34 mouse cellular contexts compared by ENCODE assay signal in genomic region chrX:73441428-73441827, GRCm38 (mm10). TPM values are rescaled to one million over a fixed set of nuclear protein-coding genes. Genes with fewer than 3 reads are reported as not detected.
DNase-seq lines count a peak whose midpoint lies in the region; ATAC-seq and TF ChIP-seq lines count a peak whose summit lies in the region.
"Had no signal": no experiment of that assay in that cellular context is flagged by ENCODE, and none has a peak within 500 bp of the region (broad histone marks: within the 10 kb centered on the region; RNA-seq: fewer than 3 reads in every experiment).

No protein-coding gene starts in this region.

- no peak overlapping the region for H3K4me2 ChIP-seq in kidney, postnatal 0 days (ENCODE audit: low read length)
- no peak overlapping the region for H3K4me2 ChIP-seq in kidney, embryonic 14.5 days (replicated peaks; ENCODE audit: low read depth, low read length)
- H3K4me2 ChIP-seq: embryonic facial prominence, embryonic 12.5 days; embryonic facial prominence, embryonic 15.5 days; forebrain, embryonic 12.5 days; forebrain, embryonic 15.5 days; heart, embryonic 12.5 days; heart, embryonic 15.5 days; hindbrain, embryonic 13.5 days had no signal

- no peaks in the 10 kb centered on the region for H3K36me3 ChIP-seq in kidney, postnatal 0 days (ENCODE audit: insufficient read depth, low read length)
- H3K36me3 ChIP-seq in kidney, embryonic 14.5 days (ENCODE audit: control insufficient read depth, insufficient read depth, low read length): no peaks in the 10 kb centered on the region
- H3K36me3 ChIP-seq: embryonic facial prominence, embryonic 15.5 days; forebrain, embryonic 15.5 days; heart, embryonic 15.5 days had no signal

- no peak overlapping the region for H3K4me3 ChIP-seq in kidney, postnatal 0 days (replicated peaks; ENCODE audit: low read depth, low read length)
- H3K4me3 ChIP-seq in kidney, embryonic 14.5 days (ENCODE audit: low read length): no peak overlapping the region
- H3K4me3 ChIP-seq: embryonic facial prominence, embryonic 12.5 days; embryonic facial prominence, embryonic 15.5 days; erythroblast, embryonic 14.5 days; forebrain, embryonic 12.5 days; forebrain, embryonic 15.5 days; gastrocnemius, adult 2 months; heart, embryonic 12.5 days; heart, embryonic 15.5 days; hindbrain, embryonic 10.5 days; hindbrain, embryonic 13.5 days had no signal

- H3K4me1 ChIP-seq in kidney, postnatal 0 days (replicated peaks; ENCODE audit: insufficient read depth, low read length): no peaks in the 10 kb centered on the region
- no peaks in the 10 kb centered on the region for H3K4me1 ChIP-seq in kidney, embryonic 14.5 days (ENCODE audit: control insufficient read depth, insufficient read depth, low read length)
- H3K4me1 ChIP-seq: embryonic facial prominence, embryonic 12.5 days; embryonic facial prominence, embryonic 15.5 days; forebrain, embryonic 12.5 days; forebrain, embryonic 15.5 days; heart, embryonic 15.5 days; hindbrain, embryonic 10.5 days; hindbrain, embryonic 13.5 days had no signal

- 42% methylated on average over 2 of the region's 2 CpGs for WGBS in kidney, postnatal 0 days
- WGBS in kidney, embryonic 14.5 days: 50% methylated on average over 2 of the region's 2 CpGs

- no peak overlapping the region for H3K27ac ChIP-seq in kidney, postnatal 0 days
- H3K27ac ChIP-seq in kidney, embryonic 14.5 days (ENCODE audit: low read depth, low read length): no peak overlapping the region
- H3K27ac ChIP-seq: embryonic facial prominence, embryonic 12.5 days; embryonic facial prominence, embryonic 15.5 days; forebrain, embryonic 12.5 days; forebrain, embryonic 15.5 days; gastrocnemius, adult 2 months; heart, embryonic 15.5 days; hindbrain, embryonic 10.5 days; hindbrain, embryonic 13.5 days had no signal

- intact Hi-C loops in gastrocnemius, postnatal 14 days (cut with DNase I; ENCODE audit: low total_unique reads): no loop called here

- ATAC-seq in kidney, postnatal 0 days (replicated peaks; ENCODE audit: low FRiP score, low read depth): no peak
- ATAC-seq in kidney, embryonic 14.5 days (ENCODE audit: low FRiP score, low TSS enrichment): no peak
- ATAC-seq: CD4-positive, CD25-positive, alpha-beta regulatory T cell, adult 4 months; forebrain, embryonic 15.5 days; hindbrain, embryonic 16.5 days; inflammation-experienced regulatory T-cells, adult 6 months; intestine, embryonic 16.5 days had no signal

- TF ChIP-seq CTCF in kidney, postnatal 0 days (IDR thresholded peaks at IDR 0.05; ENCODE audit: low read depth): no peak

- no peak overlapping the region for H3K9ac ChIP-seq in kidney, postnatal 0 days (ENCODE audit: low read depth, low read length)
- no peak overlapping the region for H3K9ac ChIP-seq in kidney, embryonic 14.5 days (ENCODE audit: low read depth, low read length)
- H3K9ac ChIP-seq: embryonic facial prominence, embryonic 12.5 days; embryonic facial prominence, embryonic 15.5 days; forebrain, embryonic 12.5 days; forebrain, embryonic 15.5 days; heart, embryonic 12.5 days; heart, embryonic 15.5 days; hindbrain, embryonic 13.5 days had no signal

- no peaks in the 10 kb centered on the region for H3K9me3 ChIP-seq in kidney, postnatal 0 days (replicated peaks; ENCODE audit: low read length)
- H3K9me3 ChIP-seq in kidney, embryonic 14.5 days (ENCODE audit: control insufficient read depth, low read length): no peaks in the 10 kb centered on the region
- H3K9me3 ChIP-seq: embryonic facial prominence, embryonic 12.5 days; embryonic facial prominence, embryonic 15.5 days; forebrain, embryonic 12.5 days; forebrain, embryonic 15.5 days; heart, embryonic 12.5 days; heart, embryonic 15.5 days; hindbrain, embryonic 10.5 days; hindbrain, embryonic 13.5 days had no signal

- H3K27me3 ChIP-seq in kidney, postnatal 0 days (ENCODE audit: insufficient read depth, low read length): no peaks in the 10 kb centered on the region
- H3K27me3 ChIP-seq in kidney, embryonic 14.5 days (ENCODE audit: control insufficient read depth, insufficient read depth, low read length): no peaks in the 10 kb centered on the region
- H3K27me3 ChIP-seq: embryonic facial prominence, embryonic 12.5 days; embryonic facial prominence, embryonic 15.5 days; forebrain, embryonic 12.5 days; forebrain, embryonic 15.5 days; heart, embryonic 12.5 days; heart, embryonic 15.5 days; hindbrain, embryonic 13.5 days had no signal

- DNase-seq in kidney, postnatal 0 days (ENCODE audit: low spot score): peak; percentile 2
- DNase-seq in NIH3T3 (ENCODE audit: low read depth): peak; percentile 62
- peak; percentile 36 for DNase-seq in brain, adult 2 months (ENCODE audit: low read depth, low spot score)
- DNase-seq in cerebellum, adult 9-10 months: no peak
- DNase-seq in gastrocnemius, postnatal 14 days: no peak
- no peak for DNase-seq in thymus, postnatal 14 days
- DNase-seq: adrenal gland, adult 2 months; adrenal gland, postnatal 14 days; cerebellum, adult 11-12 months; cerebellum, adult 8-10 months; cerebellum, postnatal 14 days; gastrocnemius, adult 2 months; gastrocnemius, postnatal 25 days; heart, adult 18-20 months; heart, postnatal 10 days; heart, postnatal 36 days had no signal

RNA-seq across cellular contexts. Expression of gene Trex2, which starts 6.3 kb away (rescaled TPM):
- polyA plus RNA-seq in kidney, postnatal 0 days (2015; fragmentation: Nextera tagmentation; extraction: Ambion mirVana): 0.12 and 0.18 TPM in 2 replicates
- not detected in 2 replicates for polyA plus RNA-seq in kidney, embryonic 14.5 days (2014; fragmentation: Nextera tagmentation; extraction: Ambion mirVana)
- not detected for total RNA-seq in gastrocnemius, postnatal 14 days (2021)
- total RNA-seq: adrenal gland, adult 2 months; adrenal gland, postnatal 14 days; adrenal gland, postnatal 4 days; common myeloid progenitor, adult 5-6 weeks; gastrocnemius, adult 2 months; gastrocnemius, postnatal 25 days; heart, adult 18-20 months; heart, postnatal 10 days; heart, postnatal 36 days; MEL had no signal
- polyA plus RNA-seq: C2C12; CD4-positive, CD25-positive, alpha-beta regulatory T cell, adult 4 months; embryonic facial prominence, embryonic 12.5 days; erythroblast, embryonic 14.5 days; forebrain, embryonic 12.5 days; forebrain, embryonic 15.5 days; heart, embryonic 12.5 days; heart, embryonic 15.5 days; hindbrain, embryonic 13.5 days; hindbrain, embryonic 16.5 days; inflammation-experienced regulatory T-cells, adult 6 months; intestine, embryonic 16.5 days had no signal

RNA-seq across cellular contexts. Expression of gene Haus7, which starts 17.4 kb away (rescaled TPM):
- polyA plus RNA-seq in kidney, postnatal 0 days (2015; fragmentation: Nextera tagmentation; extraction: Ambion mirVana): 40.3 and 49.3 TPM in 2 replicates
- 61.2 and 62.3 TPM in 2 replicates for polyA plus RNA-seq in kidney, embryonic 14.5 days (2014; fragmentation: Nextera tagmentation; extraction: Ambion mirVana)
- total RNA-seq in gastrocnemius, postnatal 14 days (2021): 10 to 100 TPM; 15.7 to 20.4 TPM

RNA-seq across cellular contexts. Expression of gene Zfp92, which starts 30.5 kb away (rescaled TPM):
- polyA plus RNA-seq in kidney, postnatal 0 days (2015; fragmentation: Nextera tagmentation; extraction: Ambion mirVana): 0.04 and 0.05 TPM in 2 replicates
- not detected in 2 replicates for polyA plus RNA-seq in kidney, embryonic 14.5 days (2014; fragmentation: Nextera tagmentation; extraction: Ambion mirVana)
- under 1 TPM; 0.04 TPM for total RNA-seq in gastrocnemius, postnatal 14 days (2021)
- total RNA-seq: common myeloid progenitor, adult 5-6 weeks; heart, adult 18-20 months; heart, postnatal 10 days; heart, postnatal 36 days; MEL had no signal
- polyA plus RNA-seq: erythroblast, embryonic 14.5 days; heart, embryonic 12.5 days; heart, embryonic 15.5 days had no signal

RNA-seq across cellular contexts. Expression of gene Bgn, which starts 42.0 kb away (rescaled TPM):
- 90.4 and 93.4 TPM in 2 replicates for polyA plus RNA-seq in kidney, postnatal 0 days (2015; fragmentation: Nextera tagmentation; extraction: Ambion mirVana)
- polyA plus RNA-seq in kidney, embryonic 14.5 days (2014; fragmentation: Nextera tagmentation; extraction: Ambion mirVana): 62.5 and 84.0 TPM in 2 replicates
- 100 to 1,000 TPM; 213 to 236 TPM for total RNA-seq in gastrocnemius, postnatal 14 days (2021)
- total RNA-seq: MEL had no signal
- polyA plus RNA-seq: CD4-positive, CD25-positive, alpha-beta regulatory T cell, adult 4 months had no signal

RNA-seq across cellular contexts. Expression of gene Gm18336, which starts 42.9 kb away (rescaled TPM):
- not detected in 2 replicates for polyA plus RNA-seq in kidney, postnatal 0 days (2015; fragmentation: Nextera tagmentation; extraction: Ambion mirVana)
- not detected in 2 replicates for polyA plus RNA-seq in kidney, embryonic 14.5 days (2014; fragmentation: Nextera tagmentation; extraction: Ambion mirVana)
- not detected for total RNA-seq in gastrocnemius, postnatal 14 days (2021)
- total RNA-seq: adrenal gland, adult 2 months; adrenal gland, postnatal 14 days; adrenal gland, postnatal 4 days; common myeloid progenitor, adult 5-6 weeks; gastrocnemius, adult 2 months; gastrocnemius, postnatal 25 days; heart, adult 18-20 months; heart, postnatal 10 days; heart, postnatal 36 days had no signal
- polyA plus RNA-seq: C2C12; CD4-positive, CD25-positive, alpha-beta regulatory T cell, adult 4 months; embryonic facial prominence, embryonic 12.5 days; erythroblast, embryonic 14.5 days; forebrain, embryonic 12.5 days; forebrain, embryonic 15.5 days; heart, embryonic 12.5 days; heart, embryonic 15.5 days; hindbrain, embryonic 10.5 days; hindbrain, embryonic 13.5 days; inflammation-experienced regulatory T-cells, adult 6 months; intestine, embryonic 16.5 days had no signal

Comparison
In these comparisons a context has a peak if more than half of its experiments do, and no peak if none do; other contexts are left out.
1. DNase-seq: peak in kidney, postnatal 0 days (single experiment), NIH3T3 (single experiment) and brain, adult 2 months (single experiment); none in cerebellum, adult 9-10 months (single experiment), gastrocnemius, postnatal 14 days (single experiment) and thymus, postnatal 14 days (single experiment).